Mouse (Mus musculus): ENCODE measurements around the gene Itga4. TPM values are rescaled to one million over a fixed set of nuclear protein-coding genes. Genes with fewer than 3 reads are reported as not detected.

The Itga4 gene
- polyA plus RNA-seq, 1 experiment from 2014 or later = 11.1 TPM

DNA sequence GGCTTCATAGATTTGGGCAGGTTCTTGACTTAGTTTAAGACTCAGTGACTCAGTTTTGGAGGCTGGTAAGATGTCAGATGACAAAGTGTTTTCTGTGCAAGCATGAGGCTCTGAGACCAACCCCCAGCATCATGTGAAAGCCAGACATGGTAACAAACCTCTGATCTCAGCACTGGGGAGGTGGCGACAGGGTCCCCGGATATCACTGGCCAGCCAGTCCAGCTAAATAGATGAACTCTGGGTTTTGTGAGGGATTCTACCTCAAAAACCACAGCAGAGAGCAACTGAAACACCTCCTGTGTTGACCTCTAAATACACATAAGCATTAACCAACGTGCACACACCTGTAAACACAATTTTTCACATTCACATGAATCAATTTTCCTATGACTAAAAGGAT lies 12.0 kb downstream of the Itga4 start:
- 84% methylated on average over 3 of the region's 3 CpGs for WGBS

DNA sequence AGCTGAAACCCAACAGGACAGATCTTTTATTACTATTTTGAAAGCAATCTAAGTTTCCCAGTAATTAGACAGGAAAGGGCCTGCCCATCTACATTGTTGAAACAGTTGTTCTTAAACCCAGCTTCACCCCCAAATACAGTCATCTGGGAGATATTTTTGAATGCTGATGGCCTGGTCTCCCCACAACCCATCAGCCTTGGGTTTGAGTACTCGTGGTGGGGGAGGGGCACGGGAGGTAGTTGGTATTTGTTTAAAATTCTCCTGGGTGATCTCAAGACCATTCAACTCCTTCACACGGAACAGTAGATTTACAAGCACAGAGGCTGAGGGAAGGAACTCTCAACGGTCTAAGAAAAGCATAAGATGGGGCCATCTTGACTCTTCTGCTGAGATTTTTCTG lies 13.6 kb downstream of the Itga4 start:
- no peaks in the 10 kb centered on the region for H3K9me3 ChIP-seq (replicated peaks)
- H3K4me3 ChIP-seq (replicated peaks) = no peak overlapping the region
- WGBS = 81% methylated on average over 4 of the region's 4 CpGs
- H3K9ac ChIP-seq = no peak overlapping the region
- no peak overlapping the region for H3K4me2 ChIP-seq (replicated peaks)
- no peak for ATAC-seq (ENCODE audit: insufficient number of reproducible peaks, low FRiP score, low TSS enrichment, low read depth)
- no peaks in the 10 kb centered on the region for H3K36me3 ChIP-seq
- H3K4me1 ChIP-seq = no peaks in the 10 kb centered on the region
- no peak overlapping the region for H3K27ac ChIP-seq (replicated peaks)
- H3K27me3 ChIP-seq = no peaks in the 10 kb centered on the region

More for the DNA sequence above, 12.0 kb downstream of the Itga4 start:
- no peak overlapping the region for H3K4me2 ChIP-seq (replicated peaks)
- no peak overlapping the region for H3K4me3 ChIP-seq (replicated peaks)
- no peak overlapping the region for H3K27ac ChIP-seq (replicated peaks)
- H3K9ac ChIP-seq = no peak overlapping the region
- no peaks in the 10 kb centered on the region for H3K9me3 ChIP-seq (replicated peaks)
- no peaks in the 10 kb centered on the region for H3K27me3 ChIP-seq
- H3K4me1 ChIP-seq = no peaks in the 10 kb centered on the region
- ATAC-seq (ENCODE audit: insufficient number of reproducible peaks, low FRiP score, low TSS enrichment, low read depth) = no peak
- no peaks in the 10 kb centered on the region for H3K36me3 ChIP-seq

DNA sequence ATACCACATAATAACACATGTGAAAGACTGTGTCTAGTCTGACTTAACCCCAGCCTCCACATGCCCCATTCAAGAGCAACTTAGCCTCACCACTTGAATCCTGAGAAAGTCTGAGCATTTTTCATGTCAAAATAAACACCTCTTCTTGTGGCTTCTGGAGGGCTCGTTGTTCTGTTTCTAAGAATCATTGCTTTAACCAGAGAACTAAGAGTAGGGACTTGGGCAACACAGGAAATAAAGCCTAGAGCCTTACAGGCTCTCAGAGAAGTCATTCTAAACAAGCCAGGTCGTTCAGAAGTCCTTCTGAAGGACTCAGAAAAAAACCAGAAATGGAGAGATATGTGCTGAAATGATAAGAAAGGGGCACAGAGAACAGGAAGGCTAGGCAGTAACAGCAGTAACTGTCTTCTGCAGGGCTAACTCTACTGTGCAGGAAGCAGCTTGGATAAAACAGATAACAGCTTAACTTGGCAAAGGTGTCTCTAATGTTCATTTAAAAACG lies 14.9 kb downstream of the Itga4 start:
- no peaks in the 10 kb centered on the region for H3K36me3 ChIP-seq

DNA sequence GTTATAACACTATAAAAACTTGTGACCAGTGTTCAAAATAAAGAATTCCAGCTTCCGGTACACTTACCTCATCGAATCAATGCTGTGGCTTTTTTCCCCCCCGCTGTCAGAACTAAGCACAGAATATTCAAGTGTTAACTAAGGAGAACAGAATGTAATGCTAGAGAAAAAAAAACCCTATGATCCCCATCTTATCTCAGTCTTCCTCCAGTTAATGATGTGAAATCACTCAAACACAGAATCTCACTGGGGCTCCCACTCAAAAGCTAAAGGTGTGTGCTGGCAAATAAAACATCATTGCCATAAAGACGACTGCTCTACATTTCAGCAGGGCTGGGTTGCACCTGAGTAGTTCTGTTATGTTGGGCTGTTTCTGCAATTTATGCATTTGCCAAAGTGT lies 16.6 kb downstream of the Itga4 start:
- Histone ChIP-seq H3K9me3 (replicated peaks) (no peaks in the 10 kb centered on the region), H3K9ac (no peak overlapping the region), H3K4me2 (replicated peaks) (no peak overlapping the region), H3K27ac (replicated peaks) (no peak overlapping the region), H3K4me3 (replicated peaks) (no peak overlapping the region), H3K4me1 (no peaks in the 10 kb centered on the region), H3K36me3 (no peaks in the 10 kb centered on the region), H3K27me3 (no peaks in the 10 kb centered on the region)
- ATAC-seq (ENCODE audit: insufficient number of reproducible peaks, low FRiP score, low TSS enrichment, low read depth) = no peak
- 93% methylated on average over 4 of the region's 4 CpGs for WGBS

More for the DNA sequence above, 14.9 kb downstream of the Itga4 start:
- Histone ChIP-seq H3K4me3 (replicated peaks) (no peak overlapping the region), H3K4me1 (no peaks in the 10 kb centered on the region), H3K4me2 (replicated peaks) (no peak overlapping the region), H3K27ac (replicated peaks) (no peak overlapping the region), H3K27me3 (no peaks in the 10 kb centered on the region), H3K9me3 (replicated peaks) (no peaks in the 10 kb centered on the region), H3K9ac (no peak overlapping the region)
- ATAC-seq (ENCODE audit: insufficient number of reproducible peaks, low FRiP score, low TSS enrichment, low read depth) = no peak
- 47% methylated on average over 3 of the region's 3 CpGs for WGBS

DNA sequence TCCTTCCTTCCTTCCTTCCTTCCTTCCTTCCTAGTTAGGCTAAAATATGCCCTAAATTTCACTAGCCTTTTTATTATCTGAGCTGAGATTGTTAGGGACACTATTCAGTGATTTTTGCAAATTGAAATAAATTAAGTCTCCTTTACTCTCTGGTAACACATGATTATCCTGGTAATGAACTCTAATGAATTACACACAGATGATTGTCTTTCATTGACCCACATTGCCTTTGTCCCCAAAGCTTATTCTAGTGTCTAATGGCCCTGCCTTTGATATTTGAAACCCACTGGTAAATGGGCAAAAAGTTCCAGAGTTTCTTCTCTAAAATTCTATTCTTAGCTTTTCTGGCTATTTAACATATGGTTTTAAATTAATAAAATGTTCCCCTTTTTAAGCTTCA lies 23.4 kb downstream of the Itga4 start:
- Histone ChIP-seq H3K9me3 (replicated peaks) (no peaks in the 10 kb centered on the region), H3K27me3 (no peaks in the 10 kb centered on the region), H3K4me2 (replicated peaks) (no peak overlapping the region), H3K27ac (replicated peaks) (no peak overlapping the region), H3K4me3 (replicated peaks) (no peak overlapping the region), H3K9ac (no peak overlapping the region), H3K4me1 (no peaks in the 10 kb centered on the region), H3K36me3 (no peaks in the 10 kb centered on the region)
- no peak for ATAC-seq (ENCODE audit: insufficient number of reproducible peaks, low FRiP score, low TSS enrichment, low read depth)

DNA sequence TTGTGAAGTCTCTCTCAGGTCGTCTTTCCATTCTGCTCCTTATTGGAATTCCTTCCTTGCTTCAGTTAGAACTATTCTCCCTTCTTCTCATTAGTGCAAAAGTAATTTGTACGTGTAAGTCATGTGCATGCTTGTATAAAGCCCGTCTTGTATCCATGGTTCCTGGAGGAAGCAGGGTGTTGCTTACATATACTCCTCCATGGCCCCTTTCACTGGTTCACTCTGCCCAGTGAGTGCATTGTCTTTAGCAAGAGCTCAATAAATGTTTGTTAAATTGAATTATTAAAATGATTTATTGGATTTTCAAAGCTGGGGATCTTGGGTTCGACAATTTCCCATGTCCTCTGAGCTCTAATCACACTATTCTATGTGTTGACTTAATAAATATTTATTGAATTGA lies 29.0 kb downstream of the Itga4 start:
- Histone ChIP-seq H3K9ac (no peak overlapping the region), H3K36me3 (no peaks in the 10 kb centered on the region), H3K4me1 (no peaks in the 10 kb centered on the region), H3K27ac (replicated peaks) (no peak overlapping the region), H3K27me3 (no peaks in the 10 kb centered on the region), H3K9me3 (replicated peaks) (no peaks in the 10 kb centered on the region), H3K4me2 (replicated peaks) (no peak overlapping the region), H3K4me3 (replicated peaks) (no peak overlapping the region)
- no peak for ATAC-seq (ENCODE audit: insufficient number of reproducible peaks, low FRiP score, low TSS enrichment, low read depth)
- WGBS = 87% methylated on average over 4 of the region's 4 CpGs

DNA sequence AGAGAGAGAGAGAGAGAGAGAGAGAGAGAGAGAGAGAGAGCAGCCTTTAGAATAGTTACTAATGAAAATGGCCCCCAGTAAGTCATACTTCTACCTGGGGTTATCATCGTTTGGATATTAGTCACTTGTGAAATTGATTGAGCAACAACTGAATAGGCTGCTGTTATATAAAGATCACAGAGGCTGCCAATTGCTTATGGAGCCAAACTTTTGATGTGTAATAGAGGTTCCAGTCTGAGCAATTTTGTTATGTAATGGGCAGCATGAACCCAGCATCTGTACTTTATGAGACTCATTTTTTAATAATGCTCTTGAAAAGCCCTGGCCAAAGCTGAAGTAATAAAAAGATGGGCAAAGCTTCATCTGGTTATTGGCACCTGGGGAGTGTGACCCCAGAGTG lies 34.9 kb downstream of the Itga4 start:
- Histone ChIP-seq H3K4me3 (replicated peaks) (no peak overlapping the region), H3K4me2 (replicated peaks) (no peak overlapping the region), H3K27me3 (no peaks in the 10 kb centered on the region), H3K4me1 (no peaks in the 10 kb centered on the region), H3K27ac (replicated peaks) (no peak overlapping the region), H3K36me3 (no peaks in the 10 kb centered on the region), H3K9ac (no peak overlapping the region), H3K9me3 (replicated peaks) (no peaks in the 10 kb centered on the region)
- WGBS = 70% methylated on average over 1 of the region's 1 CpGs
- ATAC-seq (ENCODE audit: insufficient number of reproducible peaks, low FRiP score, low TSS enrichment, low read depth) = no peak

DNA sequence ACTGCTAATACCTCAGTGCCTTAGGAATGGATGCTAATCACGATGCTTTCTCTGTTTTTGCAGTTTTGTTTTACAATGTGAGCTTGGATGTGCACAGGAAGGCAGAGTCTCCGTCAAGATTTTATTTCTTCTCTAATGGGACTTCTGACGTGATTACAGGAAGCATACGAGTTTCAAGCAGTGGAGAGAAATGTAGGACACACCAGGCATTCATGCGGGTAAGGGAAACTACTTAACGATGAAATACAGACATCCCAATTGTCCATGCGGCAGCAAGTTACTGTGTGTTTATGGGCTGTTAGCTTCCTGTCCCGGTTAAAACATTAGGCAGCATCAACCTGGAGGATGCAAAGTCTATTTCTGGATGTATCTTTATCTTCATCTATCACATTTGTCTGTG lies 36.7 kb downstream of the Itga4 start:
- H3K4me3 ChIP-seq (replicated peaks) = no peak overlapping the region
- WGBS = 59% methylated on average over 8 of the region's 8 CpGs
- no peak for ATAC-seq (ENCODE audit: insufficient number of reproducible peaks, low FRiP score, low TSS enrichment, low read depth)
- no peaks in the 10 kb centered on the region for H3K36me3 ChIP-seq
- no peaks in the 10 kb centered on the region for H3K9me3 ChIP-seq (replicated peaks)
- H3K4me1 ChIP-seq = no peaks in the 10 kb centered on the region
- H3K9ac ChIP-seq = no peak overlapping the region
- H3K27me3 ChIP-seq = no peaks in the 10 kb centered on the region
- no peak overlapping the region for H3K27ac ChIP-seq (replicated peaks)
- H3K4me2 ChIP-seq (replicated peaks) = no peak overlapping the region

DNA sequence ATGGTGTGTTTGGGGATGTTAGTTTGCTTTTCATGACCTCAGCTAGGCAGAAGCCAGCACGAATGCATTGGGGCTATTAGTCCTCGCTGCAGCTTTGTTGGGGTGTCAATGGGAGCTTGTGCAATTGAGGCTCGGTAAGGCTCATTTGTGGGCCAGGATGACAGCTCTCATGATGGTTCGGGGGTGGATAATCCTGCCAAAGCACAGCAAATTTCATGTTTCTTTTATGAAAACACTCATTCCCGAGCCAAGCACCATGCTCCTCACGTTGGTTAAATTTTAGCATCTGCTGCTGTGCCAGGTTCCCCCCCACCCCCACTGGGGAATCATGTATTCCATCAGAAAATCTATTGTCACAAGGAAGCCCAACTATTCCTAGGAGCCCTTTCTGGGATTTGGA lies 37.2 kb downstream of the Itga4 start:
- Histone ChIP-seq H3K9me3 (replicated peaks) (no peaks in the 10 kb centered on the region), H3K27me3 (no peaks in the 10 kb centered on the region), H3K9ac (no peak overlapping the region), H3K27ac (replicated peaks) (no peak overlapping the region), H3K4me1 (no peaks in the 10 kb centered on the region), H3K36me3 (no peaks in the 10 kb centered on the region), H3K4me2 (replicated peaks) (no peak overlapping the region), H3K4me3 (replicated peaks) (no peak overlapping the region)
- WGBS = 82% methylated on average over 6 of the region's 6 CpGs
- ATAC-seq (ENCODE audit: insufficient number of reproducible peaks, low FRiP score, low TSS enrichment, low read depth) = no peak

DNA sequence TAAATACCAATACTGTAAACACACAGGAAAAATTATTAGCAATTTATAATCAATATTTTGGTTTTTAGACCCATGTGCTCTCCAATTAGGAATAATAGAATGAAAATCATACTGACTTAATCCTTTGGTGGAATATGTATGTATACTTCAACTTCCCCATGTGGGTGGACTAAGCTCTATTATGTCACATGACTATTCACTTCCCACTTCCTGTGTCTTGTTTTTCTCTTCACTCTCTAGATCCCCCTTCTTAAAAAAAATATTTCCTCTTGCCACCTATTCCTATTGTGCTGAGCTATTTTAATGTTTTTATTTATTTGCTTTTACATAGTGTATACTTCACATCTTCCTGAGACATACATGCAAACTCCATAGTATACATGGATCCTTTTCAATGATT lies 47.2 kb downstream of the Itga4 start:
- Histone ChIP-seq H3K4me1 (no peaks in the 10 kb centered on the region), H3K36me3 (no peaks in the 10 kb centered on the region), H3K27me3 (no peaks in the 10 kb centered on the region), H3K27ac (replicated peaks) (no peak overlapping the region), H3K4me3 (replicated peaks) (no peak overlapping the region), H3K9me3 (replicated peaks) (no peaks in the 10 kb centered on the region), H3K4me2 (replicated peaks) (no peak overlapping the region), H3K9ac (no peak overlapping the region)
- no peak for ATAC-seq (ENCODE audit: insufficient number of reproducible peaks, low FRiP score, low TSS enrichment, low read depth)

DNA sequence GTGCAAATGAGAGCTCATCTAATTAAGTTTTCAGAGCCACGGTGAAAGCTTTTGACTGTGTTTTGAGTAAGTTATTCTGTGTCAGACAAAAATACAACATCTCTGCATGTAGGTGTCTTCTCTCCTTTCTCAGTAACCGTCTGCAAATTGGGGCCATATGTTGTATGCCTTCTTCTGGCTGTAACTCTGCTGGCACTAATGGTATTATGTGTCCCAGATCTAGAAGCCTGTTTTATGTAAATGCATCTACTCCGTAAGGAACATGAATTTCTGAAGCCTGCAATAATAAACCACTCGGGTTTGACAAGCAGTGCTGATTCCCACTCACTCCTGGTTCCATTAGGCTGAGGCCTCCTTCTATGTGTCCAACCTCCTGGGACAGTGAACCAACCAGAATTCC lies 52.3 kb downstream of the Itga4 start:
- H3K27ac ChIP-seq (replicated peaks) = no peak overlapping the region
- H3K27me3 ChIP-seq = no peaks in the 10 kb centered on the region
- no peak overlapping the region for H3K4me3 ChIP-seq (replicated peaks)
- H3K36me3 ChIP-seq = no peaks in the 10 kb centered on the region
- no peaks in the 10 kb centered on the region for H3K9me3 ChIP-seq (replicated peaks)
- no peak overlapping the region for H3K4me2 ChIP-seq (replicated peaks)
- no peak for ATAC-seq (ENCODE audit: insufficient number of reproducible peaks, low FRiP score, low TSS enrichment, low read depth)
- no peak overlapping the region for H3K9ac ChIP-seq
- WGBS = 35% methylated on average over 4 of the region's 4 CpGs
- no peaks in the 10 kb centered on the region for H3K4me1 ChIP-seq

DNA sequence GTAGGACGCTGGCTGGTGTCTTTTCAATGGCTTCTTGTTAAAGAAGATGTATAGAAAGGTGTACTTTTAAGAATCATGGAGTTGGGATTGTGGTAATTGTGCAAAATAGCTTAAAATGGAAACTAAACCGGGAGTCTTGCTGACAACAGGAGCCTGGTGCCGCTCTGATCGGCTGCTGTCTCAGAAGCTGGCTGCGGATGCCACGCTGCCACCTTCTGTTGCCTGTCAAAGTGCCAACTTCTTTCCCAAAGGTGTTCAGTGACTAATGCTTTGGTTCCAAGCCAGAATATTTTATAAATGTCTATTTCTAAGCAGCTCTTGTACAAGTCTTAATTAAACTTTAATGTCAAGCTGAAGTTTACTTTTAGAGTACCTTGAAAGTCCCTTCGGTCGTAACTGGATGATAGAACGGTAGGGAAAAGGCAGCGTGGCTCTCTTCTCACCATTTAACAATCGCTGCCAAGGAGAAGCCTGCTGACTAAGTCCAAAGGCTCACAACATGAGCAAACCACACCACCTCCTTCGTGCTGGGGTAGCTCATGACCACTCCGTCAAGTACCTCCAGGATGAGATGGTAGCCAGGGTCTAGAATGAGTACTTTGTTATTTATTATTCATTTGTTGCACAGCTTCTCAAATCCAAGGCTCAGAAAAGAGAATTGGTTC lies 54.4 kb downstream of the Itga4 start:
- H3K36me3 ChIP-seq = no peaks in the 10 kb centered on the region
- H3K4me3 ChIP-seq (replicated peaks) = no peak overlapping the region
- H3K9ac ChIP-seq = no peak overlapping the region
- no peak overlapping the region for H3K4me2 ChIP-seq (replicated peaks)
- H3K27ac ChIP-seq (replicated peaks) = 0 out of 2 replicates have a peak overlapping the region, but pooled peaks have one; percentile 24
- WGBS = 70% methylated on average over 13 of the region's 13 CpGs
- no peaks in the 10 kb centered on the region for H3K27me3 ChIP-seq
- ATAC-seq (ENCODE audit: insufficient number of reproducible peaks, low FRiP score, low TSS enrichment, low read depth) = no peak
- no peaks in the 10 kb centered on the region for H3K4me1 ChIP-seq
- H3K9me3 ChIP-seq (replicated peaks) = no peaks in the 10 kb centered on the region
